Mouse (Mus musculus): ENCODE results near the gene Rab7b. TPM values are rescaled to one million over a fixed set of nuclear protein-coding genes. Genes with fewer than 3 reads are reported as not detected.

Rab7b gene
- polyA plus RNA-seq, 1 experiment: 2.2 TPM

DNA sequence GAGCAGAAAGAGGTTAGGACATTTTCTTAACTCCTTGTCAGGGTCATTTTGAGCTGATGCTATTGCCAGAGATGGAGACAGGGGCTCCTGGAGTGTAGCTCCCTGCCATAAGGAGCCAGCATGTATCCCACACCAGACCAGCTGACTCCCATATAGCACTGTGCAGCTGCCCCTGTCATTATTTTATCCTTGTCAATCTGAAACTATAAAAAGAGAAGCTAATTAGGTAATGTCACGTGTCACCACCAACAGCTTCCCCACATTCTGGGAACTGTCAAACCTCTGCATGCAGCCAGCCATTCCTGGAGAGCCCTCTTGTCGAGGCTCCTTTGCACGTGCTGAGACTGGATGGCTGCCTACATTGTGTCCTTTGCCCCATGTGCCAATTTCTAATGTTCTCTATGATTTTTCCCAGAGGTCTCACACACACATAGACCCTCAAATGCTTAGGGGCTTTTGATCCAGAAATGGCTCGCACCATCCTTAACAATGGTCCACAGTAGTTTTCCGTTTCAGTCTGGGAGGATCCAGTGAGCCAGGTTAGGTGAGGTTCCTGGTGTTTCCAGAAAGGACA is 28.9 kb upstream of the Rab7b start:
- H3K36me3 ChIP-seq (ENCODE audit: control insufficient read depth, insufficient read depth, low read length): no peaks in the 10 kb centered on the region
- no peaks in the 10 kb centered on the region for H3K4me1 ChIP-seq (ENCODE audit: control insufficient read depth, insufficient read depth, low read length)
- no peaks in the 10 kb centered on the region for H3K27me3 ChIP-seq (replicated peaks; ENCODE audit: control insufficient read depth, insufficient read depth, low read length)
- WGBS: 77% methylated on average over 5 of the region's 5 CpGs
- no peak for TF ChIP-seq CTCF (conservative IDR thresholded peaks at IDR 0.05; ENCODE audit: insufficient read depth, insufficient read length, low read depth, low read length)
- no peak for TF ChIP-seq POLR2A (IDR thresholded peaks at IDR 0.05; ENCODE audit: low read depth, low read length)
- H3K27ac ChIP-seq (ENCODE audit: insufficient read depth, low read depth, low read length): no peak overlapping the region
- H3K4me3 ChIP-seq (ENCODE audit: insufficient read depth, low read depth, low read length): no peak overlapping the region
- DNase-seq: no peak

DNA sequence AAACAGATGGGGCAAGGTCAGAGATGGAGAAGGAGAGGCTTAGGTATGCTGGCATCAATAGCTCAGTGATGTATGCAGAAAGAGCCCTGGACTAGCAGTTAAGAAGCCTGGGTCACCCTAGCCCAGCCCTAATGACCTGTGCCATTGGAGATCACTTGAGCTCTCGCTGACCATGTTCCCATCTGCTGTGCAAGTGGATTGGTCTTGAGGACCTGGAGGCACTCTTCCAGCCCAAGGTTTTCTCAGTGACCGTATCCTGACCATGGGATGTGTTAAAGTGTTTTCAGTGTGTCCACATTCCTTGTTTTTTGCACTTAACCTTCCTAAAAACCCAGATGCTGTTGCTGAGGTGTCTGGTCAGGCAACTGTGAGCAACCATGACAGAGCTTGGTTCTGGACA is 28.2 kb upstream of the Rab7b start:
- 87% methylated on average over 2 of the region's 2 CpGs for WGBS
- TF ChIP-seq POLR2A (IDR thresholded peaks at IDR 0.05; ENCODE audit: low read depth, low read length) (no peak), CTCF (conservative IDR thresholded peaks at IDR 0.05; ENCODE audit: insufficient read depth, insufficient read length, low read depth, low read length) (no peak)

DNA sequence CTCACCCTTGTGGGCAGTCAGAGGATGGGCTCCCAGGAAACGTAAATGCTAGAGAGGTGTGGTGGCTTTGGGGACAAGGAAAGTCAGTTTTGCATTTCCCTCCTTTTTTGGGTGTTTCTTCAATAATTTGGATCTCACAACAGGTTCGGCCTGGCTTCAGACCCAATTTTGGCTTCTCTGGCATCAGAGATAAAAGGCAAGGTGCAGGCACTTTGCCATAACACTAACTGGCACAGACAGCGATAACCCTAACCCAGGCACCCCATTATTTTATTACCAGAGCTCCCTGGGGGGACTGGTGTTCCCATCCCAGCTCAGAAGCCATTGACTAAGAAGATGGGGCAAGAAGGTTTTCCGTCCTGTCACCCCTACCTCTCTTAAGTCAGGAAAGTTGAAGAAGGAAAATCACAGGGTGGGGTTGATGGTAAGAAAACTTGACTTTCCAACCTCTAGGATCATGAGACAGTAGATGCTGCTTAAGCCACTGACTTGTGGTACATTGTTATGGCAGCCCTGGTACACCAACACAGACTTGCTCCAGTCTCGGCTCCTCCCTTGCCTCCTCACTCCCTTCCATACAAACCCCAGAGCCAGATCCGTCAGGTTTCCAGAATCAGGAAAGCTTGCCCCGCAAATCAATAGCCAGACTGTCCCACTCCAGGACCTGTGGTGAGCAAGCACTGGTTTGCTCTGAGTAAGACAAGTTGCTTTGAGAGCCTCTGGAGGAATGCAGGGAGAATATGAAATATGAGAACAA is 27.6 kb upstream of the Rab7b start:
- WGBS: 67% methylated on average over 7 of the region's 7 CpGs
- TF ChIP-seq POLR2A (IDR thresholded peaks at IDR 0.05; ENCODE audit: low read depth, low read length) (no peak), CTCF (conservative IDR thresholded peaks at IDR 0.05; ENCODE audit: insufficient read depth, insufficient read length, low read depth, low read length) (no peak)
- no peak overlapping the region for H3K27ac ChIP-seq (ENCODE audit: insufficient read depth, low read depth, low read length)

More for the DNA sequence above, 28.2 kb upstream of the Rab7b start:
- Histone ChIP-seq H3K27ac (ENCODE audit: insufficient read depth, low read depth, low read length) (no peak overlapping the region), H3K27me3 (replicated peaks; ENCODE audit: control insufficient read depth, insufficient read depth, low read length) (no peaks in the 10 kb centered on the region), H3K36me3 (ENCODE audit: control insufficient read depth, insufficient read depth, low read length) (no peaks in the 10 kb centered on the region), H3K4me3 (ENCODE audit: insufficient read depth, low read depth, low read length) (no peak overlapping the region), H3K4me1 (ENCODE audit: control insufficient read depth, insufficient read depth, low read length) (no peaks in the 10 kb centered on the region)
- DNase-seq: no peak

DNA sequence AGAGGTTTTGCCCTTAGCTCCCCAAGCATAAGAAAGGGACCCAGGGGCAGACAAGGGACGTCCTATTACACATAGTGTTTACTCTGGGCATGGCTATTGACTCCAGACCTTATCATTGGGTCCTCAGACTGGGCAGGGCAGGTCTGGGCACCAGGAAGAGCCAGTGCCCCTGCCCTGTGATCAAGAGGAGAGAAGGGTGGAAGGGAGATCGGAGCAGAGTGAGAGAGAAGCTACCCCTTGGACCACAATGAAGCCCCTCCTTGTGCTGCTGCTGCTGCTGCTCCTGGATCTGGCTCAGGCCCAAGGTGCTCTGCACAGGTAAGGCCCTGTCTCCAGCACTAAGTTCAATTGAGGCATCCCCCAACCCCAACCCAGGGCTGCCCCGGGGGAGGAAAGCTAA is 26.7 kb upstream of the Rab7b start:
- Histone ChIP-seq H3K27ac (ENCODE audit: insufficient read depth, low read depth, low read length) (no peak overlapping the region), H3K36me3 (ENCODE audit: control insufficient read depth, insufficient read depth, low read length) (no peaks in the 10 kb centered on the region), H3K27me3 (replicated peaks; ENCODE audit: control insufficient read depth, insufficient read depth, low read length) (no peaks in the 10 kb centered on the region), H3K4me3 (ENCODE audit: insufficient read depth, low read depth, low read length) (no peak overlapping the region), H3K4me1 (ENCODE audit: control insufficient read depth, insufficient read depth, low read length) (no peaks in the 10 kb centered on the region)
- WGBS: 61% methylated on average over 3 of the region's 3 CpGs
- DNase-seq: no peak
- TF ChIP-seq CTCF (conservative IDR thresholded peaks at IDR 0.05; ENCODE audit: insufficient read depth, insufficient read length, low read depth, low read length) (no peak), POLR2A (IDR thresholded peaks at IDR 0.05; ENCODE audit: low read depth, low read length) (no peak)

More for the DNA sequence above, 27.6 kb upstream of the Rab7b start:
- Histone ChIP-seq H3K4me1 (ENCODE audit: control insufficient read depth, insufficient read depth, low read length) (no peaks in the 10 kb centered on the region), H3K36me3 (ENCODE audit: control insufficient read depth, insufficient read depth, low read length) (no peaks in the 10 kb centered on the region), H3K27me3 (replicated peaks; ENCODE audit: control insufficient read depth, insufficient read depth, low read length) (no peaks in the 10 kb centered on the region), H3K4me3 (ENCODE audit: insufficient read depth, low read depth, low read length) (no peak overlapping the region)
- no peak for DNase-seq

DNA sequence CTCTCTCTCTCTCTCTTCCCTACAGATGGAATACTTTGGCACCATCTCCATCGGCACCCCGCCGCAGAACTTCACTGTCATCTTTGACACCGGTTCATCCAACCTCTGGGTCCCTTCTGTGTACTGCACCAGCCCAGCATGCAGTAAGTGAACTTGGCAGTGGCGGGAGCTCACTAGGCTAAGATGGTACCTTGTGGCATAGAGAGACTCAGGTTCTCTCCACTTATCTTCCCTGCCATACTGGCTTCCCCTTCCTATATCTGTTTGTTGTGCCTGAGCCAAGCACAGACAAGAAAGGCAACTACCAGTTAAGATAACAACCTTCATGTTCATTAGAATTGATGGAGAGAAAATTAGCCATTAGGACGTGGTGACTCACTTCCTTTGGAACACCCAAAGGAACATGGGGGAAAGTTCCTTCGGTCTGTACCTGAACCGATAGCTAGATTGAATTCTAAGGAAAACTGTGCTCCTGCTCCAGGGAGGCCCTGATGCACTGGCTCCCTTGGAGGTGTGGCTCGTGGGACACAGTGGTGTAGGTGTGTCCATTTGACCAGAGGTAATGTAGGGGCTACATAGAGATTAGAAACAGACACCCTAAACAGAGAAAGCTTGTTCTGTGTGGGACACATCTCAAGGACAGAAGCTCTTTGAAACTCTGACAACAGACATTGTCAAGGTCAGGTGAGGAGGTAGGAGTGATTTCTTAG is 25.1 kb upstream of the Rab7b start:
- Histone ChIP-seq H3K27ac (ENCODE audit: insufficient read depth, low read depth, low read length) (no peak overlapping the region), H3K36me3 (ENCODE audit: control insufficient read depth, insufficient read depth, low read length) (no peaks in the 10 kb centered on the region), H3K4me1 (ENCODE audit: control insufficient read depth, insufficient read depth, low read length) (no peaks in the 10 kb centered on the region), H3K4me3 (ENCODE audit: insufficient read depth, low read depth, low read length) (no peak overlapping the region), H3K27me3 (replicated peaks; ENCODE audit: control insufficient read depth, insufficient read depth, low read length) (no peaks in the 10 kb centered on the region)
- DNase-seq: no peak
- TF ChIP-seq POLR2A (IDR thresholded peaks at IDR 0.05; ENCODE audit: low read depth, low read length) (no peak), CTCF (conservative IDR thresholded peaks at IDR 0.05; ENCODE audit: insufficient read depth, insufficient read length, low read depth, low read length) (no peak)
- 77% methylated on average over 9 of the region's 9 CpGs for WGBS

DNA sequence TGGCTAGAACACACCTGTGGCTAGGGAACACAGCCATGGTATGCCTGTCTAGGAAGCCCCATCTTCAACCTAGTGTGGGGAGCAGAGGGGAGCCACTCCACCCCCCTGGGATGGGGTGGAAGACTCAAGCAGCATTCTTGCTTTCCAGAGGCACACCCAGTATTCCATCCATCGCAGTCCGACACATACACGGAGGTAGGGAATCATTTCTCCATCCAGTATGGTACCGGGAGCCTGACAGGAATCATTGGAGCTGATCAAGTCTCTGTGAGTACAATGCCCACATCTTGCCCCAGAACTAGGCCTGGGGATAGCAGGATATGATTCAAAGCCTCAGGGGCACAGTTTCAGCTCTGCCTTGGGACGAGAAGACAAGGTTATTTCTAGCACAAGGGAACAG is 24.4 kb upstream of the Rab7b start:
- H3K4me3 ChIP-seq (ENCODE audit: insufficient read depth, low read depth, low read length): no peak overlapping the region

DNA sequence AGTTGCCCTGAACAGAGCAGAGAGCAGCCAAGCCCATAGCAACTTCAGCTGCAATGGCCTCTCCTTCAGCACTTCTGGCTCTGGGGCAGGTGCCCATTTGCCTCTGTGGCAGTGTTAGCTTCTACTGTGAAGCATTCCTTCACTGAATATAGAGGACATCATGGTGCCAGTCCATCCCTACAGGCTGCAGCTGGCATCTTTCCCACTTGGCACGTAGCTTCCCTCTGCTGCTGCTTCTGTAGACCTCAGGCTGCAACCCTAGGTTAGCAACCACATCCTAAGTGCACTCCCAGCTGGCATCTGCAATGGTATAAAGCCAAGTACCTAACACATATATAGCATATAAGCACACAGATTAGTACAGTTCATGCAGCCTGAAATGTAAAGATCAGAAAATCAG is 22.6 kb upstream of the Rab7b start:
- Histone ChIP-seq H3K27me3 (replicated peaks; ENCODE audit: control insufficient read depth, insufficient read depth, low read length) (no peaks in the 10 kb centered on the region), H3K4me3 (ENCODE audit: insufficient read depth, low read depth, low read length) (no peak overlapping the region), H3K4me1 (ENCODE audit: control insufficient read depth, insufficient read depth, low read length) (no peaks in the 10 kb centered on the region), H3K27ac (ENCODE audit: insufficient read depth, low read depth, low read length) (no peak overlapping the region), H3K36me3 (ENCODE audit: control insufficient read depth, insufficient read depth, low read length) (no peaks in the 10 kb centered on the region)
- TF ChIP-seq POLR2A (IDR thresholded peaks at IDR 0.05; ENCODE audit: low read depth, low read length) (no peak), CTCF (conservative IDR thresholded peaks at IDR 0.05; ENCODE audit: insufficient read depth, insufficient read length, low read depth, low read length) (no peak)
- WGBS: 42% methylated on average over 1 of the region's 1 CpGs
- DNase-seq: no peak

More for the DNA sequence above, 24.4 kb upstream of the Rab7b start:
- TF ChIP-seq CTCF (conservative IDR thresholded peaks at IDR 0.05; ENCODE audit: insufficient read depth, insufficient read length, low read depth, low read length): no peak
- no peak for TF ChIP-seq POLR2A (IDR thresholded peaks at IDR 0.05; ENCODE audit: low read depth, low read length)
- no peak for DNase-seq
- Histone ChIP-seq H3K36me3 (ENCODE audit: control insufficient read depth, insufficient read depth, low read length) (no peaks in the 10 kb centered on the region), H3K27ac (ENCODE audit: insufficient read depth, low read depth, low read length) (no peak overlapping the region), H3K4me1 (ENCODE audit: control insufficient read depth, insufficient read depth, low read length) (no peaks in the 10 kb centered on the region), H3K27me3 (replicated peaks; ENCODE audit: control insufficient read depth, insufficient read depth, low read length) (no peaks in the 10 kb centered on the region)
- 87% methylated on average over 5 of the region's 5 CpGs for WGBS

All from kidney, adult 2 months (tissue).